Mouse (Mus musculus) NIH3T3 (cell line): ENCODE results near the gene Zfp383.
"Not testable (repeated sequence)": the region's sequence is repeated elsewhere in the genome, so short reads cannot be mapped to it uniquely, and the experiment has no call there.

Source experiments
- DNase-seq: peaks from one replicate; pipeline ENCODE4 v3.0.0-alpha.2; 2012; ENCODE audit warnings: low read depth

Gene Zfp383

GRCm38 (mm10) chr7:29908130-29908950 lies at the start of gene Zfp383:
Zfp383 (plus strand) TSS chr7:29908223.
- DNase-seq = peak; percentile 90

GRCm38 (mm10) chr7:29859532-29860517 lies 48.2 kb upstream of the Zfp383 start, which contains the start of gene Zfp420:
Zfp420 (plus strand) TSS chr7:29859979.
- DNase-seq = peak; percentile 97

- DNase-seq = peak; percentile 14
These were observed 46.4 kb upstream of the Zfp383 start for GRCm38 (mm10) chr7:29861660-29862059.

GRCm38 (mm10) chr7:29874256-29874655 lies 33.8 kb upstream of the Zfp383 start:
- no peak for DNase-seq

- DNase-seq = not testable (repeated sequence)
These were observed 30.5 kb upstream of the Zfp383 start for GRCm38 (mm10) chr7:29877561-29877960.

- DNase-seq = no peak
These were observed 28.0 kb upstream of the Zfp383 start for GRCm38 (mm10) chr7:29880056-29880455.

- no peak for DNase-seq
These were observed 27.1 kb upstream of the Zfp383 start for GRCm38 (mm10) chr7:29880916-29881315.

- DNase-seq = no peak
These were observed 17.5 kb upstream of the Zfp383 start for GRCm38 (mm10) chr7:29890501-29890900.

GRCm38 (mm10) chr7:29892756-29893155 lies 15.3 kb upstream of the Zfp383 start:
- DNase-seq = no peak

GRCm38 (mm10) chr7:29898351-29898750 lies 9.7 kb upstream of the Zfp383 start:
- no peak for DNase-seq

GRCm38 (mm10) chr7:29904101-29904500 lies 3.9 kb upstream of the Zfp383 start:
- no peak for DNase-seq

- DNase-seq = peak; percentile 94
These were observed 1.9 kb upstream of the Zfp383 start, which contains the start of gene Zfp27 for GRCm38 (mm10) chr7:29905966-29906681. Zfp27 (minus strand) TSS chr7:29906572.

GRCm38 (mm10) chr7:29906682-29907058 lies 1.4 kb upstream of the Zfp383 start:
- no peak for DNase-seq

GRCm38 (mm10) chr7:29907206-29907605 lies 817 bp upstream of the Zfp383 start:
- DNase-seq = no peak

GRCm38 (mm10) chr7:29910252-29910651 lies 2.2 kb downstream of the Zfp383 start:
- DNase-seq = peak; percentile 22

- DNase-seq = no peak
These were observed 4.1 kb downstream of the Zfp383 start for GRCm38 (mm10) chr7:29912172-29912571.

GRCm38 (mm10) chr7:29917371-29918061 lies 9.5 kb downstream of the Zfp383 start:
- no peak for DNase-seq

- no peak for DNase-seq
These were observed 10.0 kb downstream of the Zfp383 start for GRCm38 (mm10) chr7:29918062-29918453.

- peak; percentile 70 for DNase-seq
These were observed 13.5 kb downstream of the Zfp383 start for GRCm38 (mm10) chr7:29921439-29922093.

GRCm38 (mm10) chr7:29922780-29923179 lies 14.8 kb downstream of the Zfp383 start:
- no peak for DNase-seq

GRCm38 (mm10) chr7:29938856-29939255 lies 30.8 kb downstream of the Zfp383 start:
- DNase-seq = no peak
